Mouse (Mus musculus): ENCODE measurements around the gene Mgat5b. TPM values are rescaled to one million over a fixed set of nuclear protein-coding genes. Genes with fewer than 3 reads are reported as not detected.

Mgat5b gene
- total RNA-seq, 1 experiment from 2014 or later, result not detected

Other genes starting within 250 kb of the Mgat5b start
- not detected in 2 replicates for gene St6galnac1, start 143.4 kb upstream of the Mgat5b start, total RNA-seq (2017)
- gene Mxra7, start 90.8 kb upstream of the Mgat5b start, total RNA-seq (2017), result 1.2 TPM in 1 of 2 replicates, not detected in the other
- gene Mettl23, start 75.6 kb upstream of the Mgat5b start, total RNA-seq (2017), result 43.4 and 62.1 TPM in 2 replicates
- gene Jmjd6, start 75.4 kb upstream of the Mgat5b start, total RNA-seq (2017), result 53.8 and 62.7 TPM in 2 replicates
- 9.7 and 22.0 TPM in 2 replicates for gene Mfsd11, start 66.4 kb upstream of the Mgat5b start, total RNA-seq (2017)
- gene Srsf2, start 65.8 kb upstream of the Mgat5b start, total RNA-seq (2017), result 370 and 573 TPM in 2 replicates
- 15.1 and 16.7 TPM in 2 replicates for gene Sec14l1, start 196.3 kb downstream of the Mgat5b start, total RNA-seq (2017)